Mouse (Mus musculus) urinary bladder, postnatal 14 days (tissue): Measurements from ENCODE around the gene Adgrg1.

ENCODE experiments used
- DNase-seq: peaks from one replicate; pipeline ENCODE4 v3.0.0; 2021; ENCODE audit warnings: low spot score

Gene Adgrg1

GRCm38 (mm10) chr8:94974467-94975165 is at the start of gene Adgrg1:
Gene Adgrg1 (plus strand): TSS chr8:94974751.
- DNase-seq = no peak

GRCm38 (mm10) chr8:94928227-94928626 is 46.3 kb upstream of the Adgrg1 start:
- DNase-seq = no peak

GRCm38 (mm10) chr8:94933918-94934317 is 40.6 kb upstream of the Adgrg1 start:
- no peak for DNase-seq

GRCm38 (mm10) chr8:94935172-94935571 is 39.4 kb upstream of the Adgrg1 start:
- DNase-seq = no peak

- peak; percentile 66 for DNase-seq
These were observed 32.0 kb upstream of the Adgrg1 start for GRCm38 (mm10) chr8:94942566-94942965.

GRCm38 (mm10) chr8:94945185-94945584 is 29.4 kb upstream of the Adgrg1 start:
- no peak for DNase-seq

GRCm38 (mm10) chr8:94948421-94948820 is 26.1 kb upstream of the Adgrg1 start:
- DNase-seq = no peak

- DNase-seq = no peak
These were observed 25.5 kb upstream of the Adgrg1 start for GRCm38 (mm10) chr8:94949010-94949409.

GRCm38 (mm10) chr8:94950046-94950445 is 24.5 kb upstream of the Adgrg1 start:
- DNase-seq = peak; percentile 71

GRCm38 (mm10) chr8:94950458-94950857 is 24.1 kb upstream of the Adgrg1 start:
- no peak for DNase-seq

GRCm38 (mm10) chr8:94952086-94952485 is 22.5 kb upstream of the Adgrg1 start:
- DNase-seq = no peak

GRCm38 (mm10) chr8:94953624-94954367 is 20.8 kb upstream of the Adgrg1 start:
- no peak for DNase-seq

GRCm38 (mm10) chr8:94954368-94954737 is 20.2 kb upstream of the Adgrg1 start:
- peak; percentile 34 for DNase-seq

GRCm38 (mm10) chr8:94954921-94955758 is 19.4 kb upstream of the Adgrg1 start:
- DNase-seq = peak; percentile 67

- DNase-seq = no peak
These were observed 18.4 kb upstream of the Adgrg1 start for GRCm38 (mm10) chr8:94956078-94956574.

- no peak for DNase-seq
These were observed 12.3 kb upstream of the Adgrg1 start for GRCm38 (mm10) chr8:94962201-94962600.

GRCm38 (mm10) chr8:94964828-94965227 is 9.7 kb upstream of the Adgrg1 start:
- peak; percentile 50 for DNase-seq

- no peak for DNase-seq
These were observed 8.0 kb upstream of the Adgrg1 start for GRCm38 (mm10) chr8:94966578-94966977.

- no peak for DNase-seq
These were observed 7.5 kb upstream of the Adgrg1 start for GRCm38 (mm10) chr8:94967071-94967470.

- DNase-seq = peak; percentile 81
These were observed 7.0 kb upstream of the Adgrg1 start for GRCm38 (mm10) chr8:94967554-94967953.

- no peak for DNase-seq
These were observed 1.3 kb upstream of the Adgrg1 start for GRCm38 (mm10) chr8:94973270-94973669.

- no peak for DNase-seq
These were observed 765 bp upstream of the Adgrg1 start for GRCm38 (mm10) chr8:94973786-94974185.
